Mouse (Mus musculus) megakaryocyte, embryonic 14.5 days (primary cell): ENCODE results near the gene Cdca4.

ENCODE experiments used
- FLI1 ChIP-seq: IDR thresholded peaks from 2 replicates; pipeline ENCODE4 v1.6.1; 2012; ENCODE audit warnings: low read length, inconsistent platforms, mixed read lengths
- GATA1 ChIP-seq: IDR thresholded peaks from 3 replicates; pipeline ENCODE4 v1.6.1; 2012; ENCODE audit warnings: mixed read lengths, low read length, inconsistent platforms, borderline replicate concordance

DNA sequence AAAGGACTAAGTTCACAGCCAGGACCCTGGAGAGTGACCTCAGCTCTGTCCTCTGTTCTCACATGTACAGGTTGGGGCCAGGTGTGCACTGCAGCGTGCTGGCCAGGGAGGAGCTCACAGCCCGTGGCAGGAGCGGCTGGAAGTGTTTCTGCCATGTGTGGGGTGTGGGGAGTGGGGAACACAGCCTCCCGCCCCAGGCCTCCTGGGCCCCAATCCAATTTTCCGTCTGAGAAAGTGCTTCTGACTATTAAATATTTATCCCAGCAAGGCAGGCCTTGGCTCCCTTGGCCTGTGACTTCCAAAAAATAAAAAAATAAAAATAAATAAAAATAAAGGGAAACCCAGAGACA lies 30.9 kb downstream of the Cdca4 start:
- TF ChIP-seq GATA1 (no peak), FLI1 (no peak)
